Mouse (Mus musculus) hindbrain, embryonic 10.5 days (tissue): ENCODE measurements around the gene Golga4. TPM values are rescaled to one million over a fixed set of nuclear protein-coding genes. Genes with fewer than 3 reads are reported as not detected.

Source experiments
- DNase-seq: peaks from one replicate; pipeline ENCODE4 v3.0.0-alpha.2; 2017; ENCODE audit warnings: low spot score
- H3K27ac ChIP-seq: fragments of 300-500 bp; sonication (generic); 2 replicates; pipeline ENCODE4 v1.5.1; 2016; ENCODE audit warnings: mild to moderate bottlenecking, moderate library complexity
- H3K27me3 ChIP-seq: fragments of 300-500 bp; sonication (generic); 2 replicates; pipeline ENCODE4 v1.6.1; 2016; ENCODE audit warnings: mild to moderate bottlenecking; ENCODE audit not compliant: poor library complexity, insufficient read depth, severe bottlenecking
- H3K36me3 ChIP-seq: fragments of 300-500 bp; sonication (generic); 2 replicates; pipeline ENCODE4 v1.6.1; 2016; ENCODE audit warnings: mild to moderate bottlenecking, moderate library complexity
- H3K4me1 ChIP-seq: fragments of 300-500 bp; sonication (generic); replicated peaks from 2 replicates; pipeline ENCODE4 v1.6.1; 2016; ENCODE audit warnings: mild to moderate bottlenecking
- H3K4me3 ChIP-seq: fragments of 300-500 bp; sonication (generic); 2 replicates; pipeline ENCODE4 v1.5.1; 2016; ENCODE audit warnings: mild to moderate bottlenecking, moderate library complexity
- H3K9me3 ChIP-seq: fragments of 300-500 bp; sonication (generic); 2 replicates; pipeline ENCODE4 v1.6.1; 2016; ENCODE audit warnings: mild to moderate bottlenecking, moderate library complexity
- WGBS: fragments of 180-500 bp; shearing (Covaris S2); methylation state at CpG from one replicate; pipeline ENCODE4 v1.1.7; 2016; 5-methylcytosine and 5-hydroxymethylcytosine counted together
- polyA plus RNA-seq: library from polyadenylated mRNA; unstranded; fragments of >200 nt; fragmentation: Nextera tagmentation; extraction: Ambion mirVana; gene quantifications from 2 replicates; pipeline ENCODE4 v1.2.1, GENCODE M21; 2016

Golga4 gene
- polyA plus RNA-seq, result 34.2 and 42.9 TPM in 2 replicates

GRCm38 (mm10) chr9:118506020-118506403 is at the start of gene Golga4:
Gene Golga4 (plus strand): TSS chr9:118506267.
- H3K4me1 ChIP-seq, result peaks cover 41% of the 10 kb centered on the region

DNA sequence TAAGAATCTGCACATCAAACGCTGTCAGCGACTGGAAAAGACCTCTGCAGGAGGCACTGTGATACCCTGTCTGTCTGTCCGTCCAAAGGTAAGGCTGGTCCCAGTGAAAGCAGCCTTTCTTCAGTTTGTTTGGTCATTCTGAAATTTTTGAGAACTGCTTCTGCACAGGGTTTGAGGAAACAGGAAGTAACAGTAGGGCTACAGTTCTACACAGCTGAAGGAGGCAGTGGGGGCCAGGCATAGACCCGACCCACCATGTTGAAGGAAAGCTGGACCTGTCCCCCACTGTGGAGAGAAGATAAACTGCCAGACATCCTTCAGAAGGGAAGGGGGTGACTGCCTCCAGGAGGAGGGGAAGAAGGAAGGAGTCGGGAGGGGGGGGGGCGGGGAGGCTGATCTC is 49.7 kb upstream of the Golga4 start:
- H3K4me1 ChIP-seq, result peaks cover 17% of the 10 kb centered on the region
- WGBS, result 38% methylated on average over 6 of the region's 6 CpGs

More at GRCm38 (mm10) chr9:118506020-118506403, at the start of gene Golga4:
- whole genome bisulfite sequencing, result under 1% methylated on average over 43 of the region's 43 CpGs
- peak within 1 kb of the TSS; percentile 96 for H3K27ac ChIP-seq
- H3K36me3 ChIP-seq, result peaks cover 6% of the 10 kb centered on the region
- H3K9me3 ChIP-seq, result no peaks in the 10 kb centered on the region
- H3K4me3 ChIP-seq, result peak within 1 kb of the TSS; percentile 97
- DNase-seq, result peak; percentile 91
- H3K27me3 ChIP-seq, result no peaks in the 10 kb centered on the region

GRCm38 (mm10) chr9:118458039-118458438 is 48.0 kb upstream of the Golga4 start:
- 18% methylated on average over 5 of the region's 5 CpGs for WGBS
- no peak overlapping the region for H3K4me3 ChIP-seq
- DNase-seq, result no peak
- no peaks in the 10 kb centered on the region for H3K36me3 ChIP-seq
- peaks cover 17% of the 10 kb centered on the region for H3K4me1 ChIP-seq
- H3K27ac ChIP-seq, result no peak overlapping the region
- H3K27me3 ChIP-seq, result peaks cover 8% of the 10 kb centered on the region
- no peaks in the 10 kb centered on the region for H3K9me3 ChIP-seq

More for the DNA sequence above, 49.7 kb upstream of the Golga4 start:
- DNase-seq, result no peak
- H3K27ac ChIP-seq, result no peak overlapping the region
- H3K9me3 ChIP-seq, result no peaks in the 10 kb centered on the region
- H3K4me3 ChIP-seq, result no peak overlapping the region
- H3K36me3 ChIP-seq, result no peaks in the 10 kb centered on the region
- peaks cover 19% of the 10 kb centered on the region for H3K27me3 ChIP-seq

DNA sequence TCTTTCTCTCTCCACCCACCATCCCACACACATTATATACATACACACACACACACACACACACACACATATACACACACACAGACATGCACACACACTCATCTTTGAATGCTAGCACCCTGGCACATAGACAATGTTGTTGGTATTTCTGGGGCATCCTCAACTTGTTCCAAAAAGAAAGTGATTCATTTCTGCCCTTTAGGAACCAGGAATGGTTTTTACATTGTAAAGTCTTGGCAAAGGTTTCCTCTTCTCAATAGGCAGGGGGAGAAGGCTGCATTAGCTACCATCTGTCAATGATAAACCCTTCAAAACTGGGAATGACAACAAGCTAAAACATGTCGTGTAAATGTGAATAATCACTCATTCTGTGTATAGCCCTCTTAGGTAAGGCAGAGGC is 42.0 kb upstream of the Golga4 start:
- DNase-seq, result no peak
- Histone ChIP-seq H3K27me3 (peaks cover 34% of the 10 kb centered on the region), H3K4me3 (no peak overlapping the region), H3K9me3 (no peaks in the 10 kb centered on the region), H3K36me3 (no peaks in the 10 kb centered on the region), H3K27ac (no peak overlapping the region), H3K4me1 (peaks cover 4% of the 10 kb centered on the region)
- 80% methylated on average over 1 of the region's 1 CpGs for WGBS

- Histone ChIP-seq H3K27ac (no peak overlapping the region), H3K4me3 (0 out of 2 replicates have a peak overlapping the region, but pooled peaks have one; percentile 13), H3K36me3 (no peaks in the 10 kb centered on the region), H3K9me3 (no peaks in the 10 kb centered on the region), H3K27me3 (peaks cover 76% of the 10 kb centered on the region), H3K4me1 (peaks cover 18% of the 10 kb centered on the region)
- under 1% methylated on average over 14 of the region's 14 CpGs for WGBS
- peak; percentile 25 for DNase-seq
Observed at GRCm38 (mm10) chr9:118468301-118468700, 37.8 kb upstream of the Golga4 start.

DNA sequence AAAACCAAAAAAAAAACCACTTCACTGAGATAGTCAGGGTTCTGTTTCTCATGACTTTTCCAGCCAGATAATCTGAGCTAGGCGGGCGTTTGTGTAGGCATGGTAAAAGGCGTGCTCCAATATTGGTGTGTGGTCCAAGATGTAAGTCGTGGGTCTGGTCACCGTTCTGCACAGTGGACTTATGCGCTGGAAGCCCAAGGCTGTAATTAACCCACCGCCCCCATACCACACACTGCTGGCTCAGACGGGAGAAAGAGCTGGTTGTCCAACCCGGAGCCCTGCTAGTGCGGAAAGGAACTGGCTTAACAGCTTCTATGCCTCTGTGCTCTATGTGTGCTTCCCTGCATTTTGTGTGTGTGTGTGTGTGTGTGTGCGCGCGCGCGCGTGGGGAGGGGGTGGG is 36.8 kb upstream of the Golga4 start:
- Histone ChIP-seq H3K27ac (no peak overlapping the region), H3K4me1 (peaks cover 18% of the 10 kb centered on the region), H3K9me3 (no peaks in the 10 kb centered on the region), H3K27me3 (peaks cover 82% of the 10 kb centered on the region), H3K4me3 (no peak overlapping the region), H3K36me3 (no peaks in the 10 kb centered on the region)
- DNase-seq, result peak; percentile 22
- WGBS, result 11% methylated on average over 16 of the region's 16 CpGs

- no peak overlapping the region for H3K4me3 ChIP-seq
- H3K27me3 ChIP-seq, result peaks cover 93% of the 10 kb centered on the region
- DNase-seq, result no peak
- H3K9me3 ChIP-seq, result no peaks in the 10 kb centered on the region
- H3K36me3 ChIP-seq, result no peaks in the 10 kb centered on the region
- H3K27ac ChIP-seq, result no peak overlapping the region
- WGBS, result 5% methylated on average over 3 of the region's 3 CpGs
- H3K4me1 ChIP-seq, result peaks cover 18% of the 10 kb centered on the region
Observed at GRCm38 (mm10) chr9:118471296-118471695, 34.8 kb upstream of the Golga4 start.

DNA sequence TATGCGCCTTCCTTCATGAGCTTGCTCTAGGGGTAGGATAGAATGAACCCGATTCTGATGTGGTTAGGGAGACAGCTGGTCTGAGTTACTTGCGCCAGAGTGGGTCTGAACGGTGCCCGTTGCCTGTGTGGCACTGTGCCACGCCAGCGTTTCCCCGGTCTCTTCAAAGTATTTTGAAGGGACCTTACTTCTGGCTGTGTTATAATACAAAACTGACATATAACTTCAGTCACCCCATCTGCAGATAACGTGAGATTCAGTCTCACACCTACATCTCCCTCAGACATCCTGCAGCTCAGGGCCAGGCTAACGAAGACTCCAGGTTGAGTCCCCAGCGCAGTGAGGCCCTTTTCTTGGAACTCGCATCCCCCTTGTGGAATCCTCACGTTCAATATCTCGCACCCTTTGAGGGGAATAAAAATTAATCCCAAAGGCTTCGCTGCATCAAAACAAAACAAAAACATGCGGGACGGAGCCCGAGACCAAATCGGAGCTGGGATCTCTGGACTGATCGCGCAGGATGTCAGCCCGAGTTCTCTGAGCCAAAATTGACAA is 29.8 kb upstream of the Golga4 start:
- Histone ChIP-seq H3K36me3 (no peaks in the 10 kb centered on the region), H3K9me3 (no peaks in the 10 kb centered on the region), H3K27ac (no peak overlapping the region), H3K4me3 (peak overlapping the region; percentile 36), H3K4me1 (peaks cover 35% of the 10 kb centered on the region), H3K27me3 (peaks cover 96% of the 10 kb centered on the region)
- peak; percentile 56 for DNase-seq
- 1% methylated on average over 22 of the region's 22 CpGs for WGBS

GRCm38 (mm10) chr9:118476766-118477271 is 29.2 kb upstream of the Golga4 start:
- peak overlapping the region; percentile 36 for H3K4me3 ChIP-seq
- DNase-seq, result peak; percentile 62

DNA sequence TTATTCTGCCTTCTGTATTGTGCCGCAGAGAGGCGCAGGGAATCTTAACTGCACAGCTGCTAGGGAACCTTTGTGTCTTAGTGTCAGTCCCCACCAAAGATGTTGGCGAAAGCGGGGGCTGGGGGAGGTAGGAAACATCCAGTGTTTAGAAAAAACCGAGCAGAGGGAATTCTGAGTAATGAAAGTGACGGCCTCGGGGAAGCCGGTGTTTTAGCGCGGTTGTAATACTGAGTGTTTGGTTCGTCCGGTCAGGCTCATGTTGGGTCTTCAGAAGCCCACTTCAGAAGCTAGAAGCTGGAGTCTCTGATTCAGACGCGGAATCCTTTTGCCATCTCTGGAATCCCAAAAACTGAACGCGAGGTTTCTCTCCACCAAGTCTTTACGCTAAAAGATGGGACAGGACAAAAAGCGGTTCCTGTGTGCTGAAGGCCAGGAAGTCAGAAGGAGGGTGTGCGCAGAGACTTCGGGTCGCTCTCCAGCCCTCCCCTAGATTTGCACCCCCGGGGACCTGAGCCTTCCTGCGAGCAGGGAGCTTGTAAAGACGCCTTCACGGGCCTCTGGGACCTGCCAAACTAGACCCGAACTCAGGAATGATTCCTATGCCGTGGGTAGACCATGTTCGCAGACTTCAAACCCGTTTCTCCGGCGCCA is 28.7 kb upstream of the Golga4 start:
- no peak overlapping the region for H3K27ac ChIP-seq

More at GRCm38 (mm10) chr9:118476766-118477271, 29.2 kb upstream of the Golga4 start:
- peaks cover 31% of the 10 kb centered on the region for H3K4me1 ChIP-seq
- H3K27ac ChIP-seq, result no peak overlapping the region
- H3K27me3 ChIP-seq, result peaks cover 96% of the 10 kb centered on the region
- no peaks in the 10 kb centered on the region for H3K36me3 ChIP-seq
- no peaks in the 10 kb centered on the region for H3K9me3 ChIP-seq
- WGBS, result under 1% methylated on average over 33 of the region's 33 CpGs

GRCm38 (mm10) chr9:118477961-118478360 is 28.1 kb upstream of the Golga4 start, which contains the start of gene Eomes:
Gene Eomes (plus strand): TSS chr9:118478212.
- Histone ChIP-seq H3K36me3 (no peaks in the 10 kb centered on the region), H3K27ac (no peak within 1 kb of the TSS), H3K27me3 (peaks cover 96% of the 10 kb centered on the region), H3K4me3 (peak within 1 kb of the TSS; percentile 50), H3K9me3 (no peaks in the 10 kb centered on the region), H3K4me1 (peaks cover 31% of the 10 kb centered on the region)
- 1% methylated on average over 9 of the region's 9 CpGs for WGBS
- no peak for DNase-seq

More for the DNA sequence above, 28.7 kb upstream of the Golga4 start:
- no peaks in the 10 kb centered on the region for H3K9me3 ChIP-seq
- peaks cover 96% of the 10 kb centered on the region for H3K27me3 ChIP-seq
- H3K4me1 ChIP-seq, result peaks cover 31% of the 10 kb centered on the region
- WGBS, result under 1% methylated on average over 31 of the region's 31 CpGs
- DNase-seq, result peak; percentile 60
- no peaks in the 10 kb centered on the region for H3K36me3 ChIP-seq
- peak overlapping the region; percentile 36 for H3K4me3 ChIP-seq

GRCm38 (mm10) chr9:118478458-118478838 is 27.6 kb upstream of the Golga4 start:
- H3K36me3 ChIP-seq, result no peaks in the 10 kb centered on the region
- no peaks in the 10 kb centered on the region for H3K9me3 ChIP-seq
- no peak overlapping the region for H3K27ac ChIP-seq
- WGBS, result under 1% methylated on average over 26 of the region's 29 CpGs
- DNase-seq, result peak; percentile 68
- peaks cover 31% of the 10 kb centered on the region for H3K4me1 ChIP-seq
- peaks cover 97% of the 10 kb centered on the region for H3K27me3 ChIP-seq
- peak overlapping the region; percentile 50 for H3K4me3 ChIP-seq

- peaks cover 31% of the 10 kb centered on the region for H3K4me1 ChIP-seq
- no peak overlapping the region for H3K27ac ChIP-seq
- DNase-seq, result peak; percentile 51
- peak overlapping the region; percentile 50 for H3K4me3 ChIP-seq
- WGBS, result under 1% methylated on average over 87 of the region's 87 CpGs
- H3K27me3 ChIP-seq, result peaks cover 100% of the 10 kb centered on the region
- no peaks in the 10 kb centered on the region for H3K36me3 ChIP-seq
- H3K9me3 ChIP-seq, result no peaks in the 10 kb centered on the region
Observed at GRCm38 (mm10) chr9:118478839-118479507, 27.1 kb upstream of the Golga4 start.
